Mouse (Mus musculus) layer of hippocampus, adult 18-20 months (tissue): ENCODE results near the gene Mllt6. TPM values are rescaled to one million over a fixed set of nuclear protein-coding genes. Genes with fewer than 3 reads are reported as not detected.
"Not testable (repeated sequence)": the region's sequence is repeated elsewhere in the genome, so short reads cannot be mapped to it uniquely, and the experiment has no call there.

Experiments used
- DNase-seq, 2 experiments: peaks; one replicate each; pipeline ENCODE4 v3.0.0; 2022; ENCODE audit warnings: low spot score in 2 of 2
- total RNA-seq, 2 experiments: library from RNA; stranded (reverse); gene quantifications; 2 replicates each; pipeline ENCODE4 v1.2.3; 2021

Gene Mllt6
- total RNA-seq, 2 experiments from 2014 or later: 122 to 137 TPM

- DNase-seq: peak in 1 of 2 experiments; percentile 68
Observed at GRCm38 (mm10) chr11:97644834-97645233, 18.4 kb upstream of the Mllt6 start.

DNA sequence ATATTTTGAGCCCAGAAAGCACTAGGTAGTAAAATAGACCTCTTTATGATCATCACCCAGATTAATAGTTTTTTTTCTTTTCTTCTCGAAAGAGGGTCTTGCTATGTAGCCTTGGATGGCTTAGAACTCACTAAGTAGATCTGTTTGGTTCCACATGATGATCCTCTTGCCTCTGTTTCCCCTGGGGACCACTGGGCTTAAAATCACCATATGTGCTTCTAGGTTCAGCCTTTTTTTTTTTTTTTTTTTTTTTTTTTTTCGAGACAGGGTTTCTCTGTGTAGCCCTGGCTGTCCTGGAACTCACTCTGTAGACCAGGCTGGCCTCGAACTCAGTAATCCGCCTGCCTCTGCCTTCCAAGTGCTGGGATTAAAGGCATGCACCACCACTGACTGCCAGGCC, 14.7 kb upstream of the Mllt6 start:
- not testable (repeated sequence) for DNase-seq

GRCm38 (mm10) chr11:97650341-97650740, 12.9 kb upstream of the Mllt6 start:
- DNase-seq: no peak

DNA sequence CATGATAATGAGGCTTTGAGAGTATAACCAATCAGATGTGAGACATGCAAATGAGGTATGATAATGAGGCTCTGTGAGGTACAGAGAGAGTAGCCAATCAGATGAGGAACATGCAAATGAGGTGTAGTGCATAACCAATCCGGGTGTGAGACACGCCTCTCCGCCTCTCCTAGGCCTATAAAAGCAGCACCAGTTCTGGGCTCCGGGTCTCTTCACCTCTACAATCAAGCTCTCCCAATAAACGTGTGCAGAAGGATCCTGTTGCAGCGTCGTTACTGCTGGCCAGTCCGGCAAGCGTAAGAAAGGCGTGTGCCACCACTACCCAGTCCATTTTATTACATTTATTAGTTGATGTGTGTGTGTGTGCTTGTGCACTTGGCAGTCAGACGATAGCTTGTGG, 9.8 kb upstream of the Mllt6 start:
- not testable (repeated sequence) for DNase-seq

DNA sequence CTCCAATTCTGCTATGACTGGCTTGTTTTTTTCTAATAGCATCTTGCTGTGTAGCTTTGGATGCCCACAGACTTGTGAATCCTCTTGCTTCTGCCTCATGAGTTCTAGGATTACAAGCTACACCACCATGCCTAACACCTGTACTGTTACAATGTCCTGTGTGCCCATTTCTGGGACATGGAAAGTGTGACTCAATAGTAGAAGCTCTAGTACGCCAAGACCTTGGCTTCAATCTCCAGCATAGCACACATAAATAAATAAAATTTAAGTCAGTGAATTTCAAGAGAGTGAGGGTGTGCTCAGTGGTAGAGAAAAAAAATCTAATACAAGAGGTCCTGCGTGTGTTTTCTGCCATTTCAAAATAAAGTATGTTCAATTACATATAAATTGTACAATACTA, 9.0 kb upstream of the Mllt6 start:
- no peak for DNase-seq

DNA sequence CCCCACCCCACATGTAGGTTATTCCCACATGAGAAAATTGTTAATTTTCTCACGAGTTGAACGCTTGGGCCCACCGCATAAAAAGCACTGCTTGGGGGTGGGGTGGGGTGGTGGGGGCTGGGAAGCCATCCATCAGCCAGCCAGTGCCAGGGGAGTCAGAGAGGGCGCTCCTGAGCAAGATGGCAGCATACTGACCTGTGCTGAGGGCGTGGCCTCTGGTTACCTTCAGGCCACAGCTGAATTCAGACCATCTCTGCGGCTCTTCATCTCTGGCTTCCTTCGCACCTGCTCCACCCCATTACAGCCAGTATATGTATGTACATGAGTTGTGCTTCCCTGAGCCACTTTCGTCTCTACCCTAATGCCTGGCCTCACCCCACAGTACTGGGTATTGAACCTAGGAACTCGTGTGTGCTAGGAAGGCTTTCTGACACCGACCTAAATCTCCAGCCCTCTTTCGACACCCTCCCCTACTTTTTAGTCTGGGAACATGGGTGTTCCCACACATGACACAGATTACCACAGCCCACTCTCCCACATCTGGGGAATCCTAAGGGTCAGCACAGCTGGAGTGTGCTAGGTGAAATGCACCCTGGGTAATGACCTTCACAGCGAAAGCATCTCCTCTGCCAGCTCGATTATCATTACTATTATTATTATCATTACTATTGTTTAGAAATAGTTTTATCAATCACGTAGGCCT, 6.8 kb upstream of the Mllt6 start:
- no peak for DNase-seq

DNA sequence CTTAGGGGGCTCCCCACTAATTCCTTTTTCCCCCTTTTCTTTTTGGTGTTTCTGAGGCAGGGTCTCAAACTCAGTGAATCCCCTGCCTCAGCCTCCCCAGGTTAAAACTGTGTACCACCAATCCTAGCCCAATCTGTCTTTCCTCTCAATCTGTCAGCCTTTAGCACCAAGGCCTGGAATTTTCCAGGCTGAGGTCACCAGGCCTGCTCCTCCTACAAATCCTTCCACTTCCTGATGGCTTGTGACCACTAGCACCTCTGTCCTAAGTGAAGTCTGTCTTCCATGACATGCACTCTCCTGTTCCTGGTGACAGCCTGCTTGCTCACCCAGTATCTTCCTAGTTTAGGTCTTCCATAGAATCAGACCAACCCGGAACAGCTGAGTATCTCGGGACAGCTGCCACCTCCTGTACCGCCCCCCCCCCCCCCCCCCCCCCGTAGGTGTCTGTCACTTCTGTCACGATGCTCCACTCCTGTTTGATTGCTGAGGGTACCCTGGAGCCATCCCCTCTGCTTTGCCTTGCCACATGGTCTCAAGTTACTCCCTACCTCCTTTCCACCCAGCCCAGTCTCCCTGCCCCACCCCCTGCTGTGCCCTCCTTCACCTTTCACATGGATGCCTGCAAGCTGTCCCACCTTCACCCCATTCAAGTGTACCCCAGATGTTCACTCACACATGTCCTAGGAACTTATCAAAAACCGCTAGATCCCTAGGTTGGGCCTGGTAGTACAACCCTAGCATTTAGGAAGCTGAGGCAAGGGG, 5.8 kb upstream of the Mllt6 start:
- DNase-seq: no peak

DNA sequence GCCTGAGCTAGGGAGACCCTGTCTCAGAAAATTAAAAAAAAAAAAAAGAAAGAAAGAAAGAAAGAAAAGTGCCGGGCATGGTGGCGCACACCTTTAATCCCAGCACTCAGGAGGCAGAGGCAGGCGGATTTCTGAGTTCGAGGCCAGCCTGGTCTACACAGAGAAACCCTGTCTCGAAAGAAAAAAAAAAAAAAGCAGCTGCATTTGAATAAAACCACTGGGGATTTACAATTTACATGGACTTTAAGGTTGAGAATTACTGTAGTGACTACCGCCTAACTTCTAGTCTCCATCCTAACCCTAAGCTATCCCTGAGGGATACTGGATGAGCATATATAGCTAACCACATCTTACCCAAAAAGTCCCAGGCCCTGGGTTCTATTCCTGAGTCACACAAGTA, 5.2 kb upstream of the Mllt6 start:
- not testable (repeated sequence) for DNase-seq

DNA sequence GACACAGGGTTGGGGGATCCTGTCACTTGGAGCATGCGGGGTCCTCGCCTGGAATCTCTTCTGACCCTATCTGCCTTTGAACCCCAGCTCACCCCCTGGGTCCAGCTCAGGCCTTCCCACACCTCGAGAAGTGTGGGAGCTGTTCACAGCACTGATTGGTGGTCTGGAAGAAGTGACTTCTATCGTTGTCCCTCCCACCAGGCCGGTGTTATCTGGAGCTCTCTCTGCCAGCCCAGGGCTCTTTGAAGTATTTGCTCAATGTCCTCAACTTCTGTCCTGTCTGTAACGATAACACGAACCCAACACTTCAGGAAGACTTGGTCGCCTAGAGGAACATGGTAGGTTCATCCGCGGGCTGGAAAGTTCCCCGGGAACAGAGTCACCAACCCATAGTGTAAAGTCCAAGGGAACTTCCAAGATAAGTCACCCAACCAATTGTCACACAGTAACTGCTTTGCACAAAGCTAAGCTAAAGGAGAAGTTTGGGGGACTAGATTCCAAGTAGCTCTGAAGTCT, 4.4 kb upstream of the Mllt6 start:
- DNase-seq: no peak

GRCm38 (mm10) chr11:97659267-97659989, 3.8 kb upstream of the Mllt6 start:
- DNase-seq: no peak

GRCm38 (mm10) chr11:97659990-97660714, 3.1 kb upstream of the Mllt6 start:
- DNase-seq: peak; percentile 70 to 81

GRCm38 (mm10) chr11:97660734-97661647, 2.2 kb upstream of the Mllt6 start:
- DNase-seq: no peak

DNA sequence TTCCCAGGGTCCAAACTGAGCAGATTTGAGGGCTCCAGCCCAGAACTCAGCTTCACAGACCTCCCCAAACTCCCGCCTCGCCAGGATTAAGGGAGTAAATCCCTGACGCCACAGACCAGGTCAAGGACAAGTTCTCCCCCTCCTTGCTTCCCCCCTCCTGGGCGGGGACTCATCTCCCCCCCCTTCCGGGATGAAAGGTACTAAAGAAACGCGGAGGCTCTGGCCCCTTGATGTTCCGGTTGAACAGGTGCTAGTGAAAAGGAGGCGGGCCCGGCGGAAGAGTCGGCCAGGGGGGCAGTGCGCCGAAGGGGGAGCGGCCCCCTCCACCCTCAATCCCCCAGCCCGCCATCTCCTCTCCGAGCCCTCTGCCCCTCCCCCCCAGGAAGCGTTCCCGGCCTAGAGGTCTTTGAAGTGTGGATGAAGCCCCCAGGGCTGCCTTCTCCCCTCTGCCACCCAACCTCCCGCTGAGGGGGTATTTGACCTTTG, 1.5 kb upstream of the Mllt6 start:
- no peak for DNase-seq

- DNase-seq: no peak
Observed at GRCm38 (mm10) chr11:97662207-97662892, 864 bp upstream of the Mllt6 start.

GRCm38 (mm10) chr11:97663528-97664338, 519 bp downstream of the Mllt6 start:
- DNase-seq: no peak

- DNase-seq: no peak
Observed at GRCm38 (mm10) chr11:97664339-97664665, 1.1 kb downstream of the Mllt6 start.

GRCm38 (mm10) chr11:97664771-97665240, 1.6 kb downstream of the Mllt6 start:
- DNase-seq: no peak

- DNase-seq: no peak
Observed at GRCm38 (mm10) chr11:97665431-97665830, 2.2 kb downstream of the Mllt6 start.
